Mouse (Mus musculus) thymus, postnatal 0 days (tissue): ENCODE measurements at regions not wholly inside any gene's neighbourhood (a gene's known extent, or its start where the extent isn't known, plus 50 kb on each side); places are given as distances from the start of the nearest gene placed in this dataset.

Experiments used
- DNase-seq: peaks from one replicate; pipeline ENCODE4 v3.0.0-alpha.2; 2015; ENCODE audit warnings: low spot score

- DNase-seq = no peak
Measured at GRCm38 (mm10) chr7:70117930-70118922, 248.3 kb downstream of the Nr2f2 start.

- no peak for DNase-seq
Measured at GRCm38 (mm10) chr7:70109013-70109412, 257.5 kb downstream of the Nr2f2 start.

DNA sequence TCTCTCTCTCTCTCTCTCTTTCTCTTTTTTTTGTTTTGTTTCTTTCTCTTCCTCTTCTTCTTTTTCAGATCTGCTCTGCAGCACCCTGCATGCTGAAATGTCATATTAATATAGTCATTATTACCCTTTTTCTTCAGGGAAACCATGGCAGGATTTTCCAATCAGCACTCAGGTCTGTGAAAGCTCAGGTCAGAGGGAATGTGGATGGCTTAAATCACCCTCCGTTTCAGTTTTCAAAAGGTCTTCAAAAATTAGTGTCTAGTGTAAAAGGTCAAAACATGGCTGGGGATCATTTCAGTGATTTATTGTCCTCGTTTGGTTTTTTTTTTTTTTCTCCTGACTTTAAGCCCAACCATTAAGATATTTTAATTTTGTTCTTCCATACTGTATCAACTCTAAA is 261.5 kb downstream of the Nr2f2 start:
- no peak for DNase-seq

GRCm38 (mm10) chr7:70104486-70104885 is 262.0 kb downstream of the Nr2f2 start:
- no peak for DNase-seq

- no peak for DNase-seq
Measured at GRCm38 (mm10) chr7:70103680-70104079, 262.9 kb downstream of the Nr2f2 start.

DNA sequence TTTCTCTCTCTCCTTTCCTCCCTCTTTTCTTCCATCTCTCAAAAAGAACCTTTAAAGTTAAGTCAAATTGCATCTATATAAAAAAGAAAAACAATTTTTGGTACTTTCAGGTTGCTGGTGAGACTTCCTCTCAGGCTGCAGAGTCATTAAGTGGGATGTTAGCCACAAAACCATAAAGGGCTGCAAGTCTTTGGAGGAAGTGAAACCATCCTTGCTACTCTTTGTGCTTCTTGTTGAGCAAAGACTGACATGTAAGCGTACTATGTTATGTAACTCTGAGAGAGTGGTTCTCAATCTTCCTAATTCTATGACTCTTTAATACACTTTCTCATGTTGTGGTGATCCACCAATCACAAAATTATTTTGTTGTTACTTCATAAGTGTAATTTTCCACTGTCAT is 267.5 kb downstream of the Nr2f2 start:
- DNase-seq = no peak

DNA sequence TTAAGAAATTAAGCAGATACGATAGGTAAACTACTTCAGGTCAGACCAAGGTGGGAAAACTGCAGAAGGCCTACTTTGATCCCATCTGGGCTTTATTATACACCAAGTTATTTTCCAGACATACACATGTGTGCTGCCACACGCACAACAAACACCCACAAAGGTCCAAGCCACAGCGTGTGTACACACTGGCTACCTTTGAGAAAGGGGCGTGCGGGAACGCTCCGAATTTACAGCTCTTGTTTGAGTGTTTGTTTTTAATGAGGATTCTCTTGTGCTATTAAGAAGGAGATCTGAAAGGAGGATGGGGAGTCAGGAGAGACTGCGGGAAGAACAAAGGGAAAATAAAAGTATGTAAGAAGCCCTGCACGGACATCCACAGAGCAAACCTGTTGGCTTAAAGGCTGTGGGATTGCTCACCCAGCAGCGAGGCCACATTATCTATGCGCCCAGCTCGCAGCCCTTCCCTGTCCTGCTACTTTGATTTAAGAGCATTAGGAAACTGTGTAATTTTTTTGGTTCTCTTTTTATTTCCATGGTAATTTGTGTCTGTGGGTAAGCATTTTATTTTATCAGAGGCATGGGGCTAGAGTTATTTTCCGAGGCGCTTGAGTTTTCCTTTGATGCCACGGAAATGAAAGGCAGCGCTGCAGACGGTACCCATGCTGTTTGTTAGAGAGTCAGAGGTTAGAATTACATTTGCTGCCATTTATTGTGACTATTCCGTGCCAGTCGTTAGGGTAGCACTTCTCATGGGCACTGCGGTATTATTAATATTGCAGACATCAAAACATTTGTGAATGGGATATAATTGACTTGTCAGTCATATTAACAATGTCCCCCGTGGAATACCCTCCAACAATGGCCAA is 272.4 kb downstream of the Nr2f2 start:
- DNase-seq = no peak

DNA sequence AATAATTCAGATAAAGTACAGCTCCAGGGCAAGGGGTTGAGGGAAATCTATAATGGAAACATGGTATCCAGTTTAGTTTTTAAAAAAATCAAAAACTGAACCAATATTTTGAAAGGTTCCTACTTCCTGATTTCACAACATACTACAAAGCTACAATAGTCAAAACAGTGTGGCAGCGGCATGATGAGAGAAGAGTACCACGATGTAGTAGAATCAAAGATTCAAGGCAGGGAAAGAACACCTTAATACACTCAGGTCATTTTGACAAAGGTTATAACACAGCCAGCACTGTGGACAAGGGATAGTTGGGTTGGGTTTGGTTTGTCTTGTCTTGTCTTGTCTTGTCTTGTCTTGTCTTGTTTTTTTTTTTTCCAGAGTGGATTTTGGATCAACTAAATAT is 274.4 kb downstream of the Nr2f2 start:
- no peak for DNase-seq

DNA sequence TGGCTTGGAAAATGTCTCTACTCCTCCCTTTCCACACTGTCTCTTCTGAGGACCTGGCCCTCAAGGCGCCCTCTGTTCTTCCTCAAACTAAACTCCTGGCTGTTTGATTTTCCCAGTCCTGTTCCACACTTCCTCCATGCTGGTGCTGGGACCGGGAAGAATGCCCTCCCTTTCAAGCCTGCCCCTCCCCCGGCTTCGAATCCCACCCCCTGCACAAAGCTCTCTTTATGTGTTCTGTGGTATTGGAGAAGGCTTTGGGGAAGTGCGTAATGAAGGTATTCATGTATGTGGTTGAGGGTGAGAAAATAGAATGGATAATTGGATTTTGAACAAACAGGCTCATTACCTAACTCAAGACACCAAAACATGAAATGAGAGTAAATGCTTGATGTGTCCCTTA is 277.4 kb downstream of the Nr2f2 start:
- no peak for DNase-seq

- DNase-seq = no peak
Measured at GRCm38 (mm10) chr7:70069662-70070061, 296.9 kb downstream of the Nr2f2 start.

DNA sequence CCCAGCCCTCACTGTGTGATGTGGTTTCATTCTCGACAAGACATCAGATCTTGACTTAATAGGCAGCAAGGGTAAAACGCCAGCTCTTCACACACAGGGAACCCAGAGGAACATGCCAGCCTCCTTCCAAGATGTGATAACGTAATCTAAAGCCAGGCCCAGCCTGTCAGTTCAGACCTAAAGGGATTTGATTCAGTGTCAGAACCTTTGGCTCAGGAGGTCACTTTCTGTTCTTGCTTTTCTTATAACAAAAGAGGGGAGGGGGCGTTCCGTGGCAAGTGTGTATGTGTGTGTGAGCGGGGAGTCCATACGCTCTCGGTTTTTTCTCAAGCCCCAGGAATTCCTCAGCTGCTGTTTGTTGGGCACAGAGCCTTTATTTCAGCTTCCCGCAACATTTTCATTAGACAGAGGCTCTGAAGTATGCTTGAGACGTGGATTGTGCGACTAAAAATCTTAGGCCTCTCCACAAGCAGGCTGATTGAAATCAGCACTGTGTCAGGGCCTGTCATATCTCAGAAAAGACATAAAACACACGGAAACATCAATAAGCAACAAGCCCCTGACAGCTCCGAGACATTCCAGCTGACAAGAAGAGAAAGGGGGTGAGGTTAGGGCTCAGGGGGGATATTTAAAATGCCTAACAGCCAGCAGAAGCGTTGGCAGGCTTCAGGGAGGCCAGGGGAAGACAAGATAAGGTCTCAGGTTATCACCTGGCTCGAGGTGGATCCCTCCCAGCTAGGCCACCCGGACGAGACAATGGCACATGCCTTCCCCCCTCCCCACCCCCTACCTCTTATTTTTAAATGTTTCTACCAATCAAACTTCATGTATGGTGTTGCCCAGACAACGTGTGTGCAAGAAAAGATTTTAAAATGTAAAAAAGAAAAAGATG is 298.5 kb downstream of the Nr2f2 start:
- no peak for DNase-seq

GRCm38 (mm10) chr7:70067071-70067470 is 299.5 kb downstream of the Nr2f2 start:
- no peak for DNase-seq

GRCm38 (mm10) chr7:70066448-70066847 is 300.1 kb downstream of the Nr2f2 start:
- no peak for DNase-seq

- no peak for DNase-seq
Measured at GRCm38 (mm10) chr7:70065471-70066130, 300.9 kb downstream of the Nr2f2 start.

DNA sequence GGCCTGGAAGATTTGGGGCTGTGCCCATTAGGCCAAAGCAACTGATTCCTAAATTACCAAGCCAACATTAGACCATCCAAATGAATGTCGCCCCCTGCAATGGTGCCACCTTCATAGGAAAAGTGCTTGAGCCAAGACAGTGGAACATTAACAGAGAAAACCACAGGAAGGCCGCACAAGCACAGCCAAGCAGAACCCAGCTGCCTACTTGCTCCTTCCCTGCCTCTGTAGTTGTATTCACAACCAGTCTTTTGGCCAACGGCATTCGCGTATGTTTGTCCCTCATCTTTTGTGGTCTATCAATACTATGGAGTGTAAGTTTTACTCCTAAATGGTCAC is 319.2 kb downstream of the Nr2f2 start:
- DNase-seq = no peak

DNA sequence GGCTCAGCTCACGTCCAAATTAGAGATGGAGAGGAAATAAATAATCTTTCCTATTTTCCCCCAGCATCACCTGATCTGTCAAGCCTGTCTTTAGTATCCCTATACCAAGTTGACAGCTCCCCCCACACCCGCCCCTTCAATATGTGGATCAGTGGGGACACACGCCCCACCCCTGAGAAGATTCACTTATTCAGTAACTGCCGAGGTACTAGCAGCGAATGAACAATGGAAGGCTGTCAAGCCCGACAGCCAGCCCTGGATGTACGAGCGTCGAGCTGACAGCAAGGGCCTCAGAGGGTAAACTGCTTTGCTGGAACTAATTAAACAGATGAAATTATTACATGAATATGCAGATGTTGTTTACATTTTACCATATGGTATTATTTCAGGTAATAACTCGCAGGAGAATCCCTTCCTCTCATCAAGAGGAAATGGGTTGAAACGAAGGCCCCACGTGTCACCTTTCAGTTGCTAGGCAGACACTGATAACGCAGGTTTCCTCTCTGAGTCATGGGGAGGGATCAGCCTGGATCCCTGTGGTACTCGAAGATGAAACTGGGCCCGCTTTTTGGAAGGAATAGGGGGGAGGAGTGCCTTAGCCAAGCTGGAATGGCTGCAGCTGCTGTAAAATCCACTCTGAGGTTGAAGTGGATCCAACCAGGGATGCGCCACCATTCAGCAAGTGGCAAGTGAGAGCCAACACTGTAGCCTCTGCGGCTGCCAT is 319.7 kb downstream of the Nr2f2 start:
- DNase-seq = no peak

DNA sequence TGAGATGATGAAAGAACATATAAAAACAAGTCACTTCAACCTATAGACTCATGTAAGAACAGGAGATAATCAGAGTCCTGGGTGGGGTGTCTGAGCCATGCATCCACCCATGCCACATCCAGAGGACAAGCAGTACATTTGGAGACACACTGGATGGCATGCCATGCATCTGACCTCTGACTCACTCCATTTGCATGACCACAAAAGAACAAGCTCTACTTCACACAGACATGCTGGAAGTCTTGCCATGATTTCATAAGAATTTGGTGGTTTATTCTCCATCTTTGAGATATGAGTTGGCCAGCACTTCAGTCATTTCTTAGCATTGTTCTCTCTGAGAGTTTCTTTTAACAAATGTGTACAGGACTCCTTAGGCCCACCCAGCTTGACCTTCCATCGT is 329.5 kb downstream of the Nr2f2 start:
- no peak for DNase-seq

DNA sequence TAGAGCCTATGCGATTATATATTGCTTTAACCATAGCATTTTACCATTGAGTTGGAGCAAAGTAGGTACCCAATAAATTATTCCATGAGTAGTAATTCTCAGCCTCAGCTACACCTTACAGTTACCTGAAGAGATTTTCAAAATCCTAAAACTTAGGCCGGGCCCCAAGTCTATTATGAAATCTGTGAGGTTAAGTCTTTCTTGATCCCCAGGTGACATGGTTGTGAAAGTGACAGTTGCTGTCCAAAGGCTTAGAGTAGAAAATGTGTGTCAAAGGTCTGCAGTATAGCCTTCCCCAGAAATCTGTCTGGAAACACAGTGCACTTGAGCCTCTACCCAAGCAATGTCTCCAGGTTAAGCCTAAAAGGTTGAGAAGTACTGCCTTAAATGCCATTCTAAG is 333.7 kb downstream of the Nr2f2 start:
- no peak for DNase-seq

GRCm38 (mm10) chr7:70029311-70029710 is 337.2 kb downstream of the Nr2f2 start:
- DNase-seq = no peak

DNA sequence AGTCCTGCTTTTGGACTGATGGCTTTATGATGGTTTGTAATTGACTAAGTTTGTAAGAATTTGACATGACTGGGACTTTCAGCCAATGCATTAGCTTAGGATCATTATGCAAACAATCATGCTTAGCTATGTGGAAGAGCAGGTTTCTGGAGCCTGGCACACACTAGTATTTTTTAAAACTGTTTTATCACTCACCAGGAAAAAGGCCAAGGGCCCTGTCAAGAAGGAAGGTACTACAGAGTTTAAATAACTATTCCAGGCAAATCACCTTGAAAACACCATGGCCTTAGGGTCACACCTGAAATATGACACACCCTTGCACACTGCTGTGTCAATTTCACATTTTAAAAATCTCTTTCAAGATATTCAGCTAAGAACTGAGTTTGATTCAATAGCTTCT is 341.0 kb downstream of the Nr2f2 start:
- no peak for DNase-seq
